Mouse (Mus musculus) MEL (cell line): ENCODE measurements around the gene Flvcr1.

Source experiments
- CHD1 ChIP-seq: IDR thresholded peaks from 2 replicates; pipeline ENCODE4 v1.6.1; 2012; ENCODE audit warnings: low read depth, mild to moderate bottlenecking, inconsistent platforms, low read length, improper control_type of control experiment
- CTCF ChIP-seq, 3 experiments: IDR thresholded peaks in 2 of 3; conservative IDR thresholded peaks in 1 of 3; 2 replicates each; pipeline ENCODE4 v1.5.1; 2011 to 2012; ENCODE audit warnings: low read length in 3 of 3, low read depth in 2 of 3, mild to moderate bottlenecking in 2 of 3, improper control_type of control experiment in 1 of 3, inconsistent platforms in 1 of 3, mixed read lengths in 1 of 3, moderate library complexity in 1 of 3; ENCODE audit not compliant: control insufficient read depth in 1 of 3, insufficient read depth in 1 of 3, poor library complexity in 1 of 3, severe bottlenecking in 1 of 3
- EP300 ChIP-seq, 2 experiments: IDR thresholded peaks; 2 replicates each; pipeline ENCODE4 v1.6.1; 2011; ENCODE audit warnings: improper control_type of control experiment in 2 of 2, low read length in 2 of 2, low read depth in 1 of 2, mild to moderate bottlenecking in 1 of 2
- GATA1 ChIP-seq: IDR thresholded peaks from 2 replicates; pipeline ENCODE4 v1.6.1; 2011; ENCODE audit warnings: low read depth, low read length, improper control_type of control experiment
- JUND ChIP-seq: IDR thresholded peaks from 2 replicates; pipeline ENCODE4 v1.6.1; 2011; ENCODE audit warnings: low read depth, mild to moderate bottlenecking, improper control_type of control experiment, low read length
- MAX ChIP-seq: IDR thresholded peaks from 2 replicates; pipeline ENCODE4 v1.6.1; 2011; ENCODE audit warnings: low read length, improper control_type of control experiment
- MEF2A ChIP-seq: IDR thresholded peaks from 2 replicates; pipeline ENCODE4 v1.6.1; 2014; ENCODE audit warnings: low read depth, mild to moderate bottlenecking, inconsistent platforms, low read length, improper control_type of control experiment; ENCODE audit not compliant: poor library complexity, insufficient replicate concordance, severe bottlenecking; ENCODE audit errors: extremely low read depth
- POLR2A ChIP-seq, 2 experiments: IDR thresholded peaks; 2 replicates each; pipeline ENCODE4 v1.6.1; 2011 to 2012; ENCODE audit warnings: low read length in 2 of 2, mild to moderate bottlenecking in 2 of 2, control low read depth in 1 of 2, improper control_type of control experiment in 1 of 2, low read depth in 1 of 2, moderate library complexity in 1 of 2; ENCODE audit not compliant: control insufficient read depth in 1 of 2, insufficient read depth in 1 of 2, poor library complexity in 1 of 2
- ZKSCAN1 ChIP-seq: IDR thresholded peaks from 2 replicates; pipeline ENCODE4 v1.6.1; 2012; ENCODE audit warnings: low read depth, mild to moderate bottlenecking, inconsistent platforms, low read length, improper control_type of control experiment, moderate library complexity
- ZMIZ1 ChIP-seq: IDR thresholded peaks from 2 replicates; pipeline ENCODE4 v1.6.1; 2012; ENCODE audit warnings: low read depth, mild to moderate bottlenecking, inconsistent platforms, low read length, improper control_type of control experiment, moderate library complexity

DNA sequence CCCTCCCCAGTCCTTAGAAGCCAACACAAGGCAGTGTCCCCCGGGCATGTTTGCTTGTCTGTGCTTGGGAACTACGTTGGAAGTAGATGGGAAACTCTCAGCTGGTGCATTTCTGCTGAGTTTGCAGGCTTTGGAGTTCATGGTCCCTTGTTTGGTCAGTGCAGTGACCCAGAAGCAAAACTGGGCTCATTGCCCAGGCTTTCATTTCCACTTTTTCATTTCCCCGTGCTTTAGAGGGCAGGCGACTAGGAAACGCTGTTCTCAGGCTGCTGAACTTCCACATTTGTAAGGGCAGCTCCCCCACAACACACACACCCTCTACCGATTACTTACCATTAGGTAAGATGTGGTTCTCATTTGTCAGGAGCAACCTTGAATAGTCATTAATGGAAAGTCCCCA is 47.0 kb upstream of the Flvcr1 start:
- TF ChIP-seq POLR2A (IDR thresholded peaks at IDR 0.05; ENCODE audit: control insufficient read depth in 1 of 2, insufficient read depth in 1 of 2, low read depth in 1 of 2, low read length in 2 of 2, poor library complexity in 1 of 2): no peak
- TF ChIP-seq CHD1: no peak
- no peak for TF ChIP-seq CTCF (IDR thresholded peaks at IDR 0.05 in 2 of 3, conservative IDR thresholded peaks at IDR 0.05 in 1 of 3; ENCODE audit: control insufficient read depth in 1 of 3, insufficient read depth in 1 of 3, low read depth in 2 of 3, low read length in 3 of 3, poor library complexity in 1 of 3, severe bottlenecking in 1 of 3)
- TF ChIP-seq MEF2A: no peak
- TF ChIP-seq EP300 (IDR thresholded peaks at IDR 0.05; ENCODE audit: low read depth in 1 of 2, low read length in 2 of 2): no peak
- TF ChIP-seq ZMIZ1: no peak
- TF ChIP-seq GATA1: no peak
- no peak for TF ChIP-seq JUND
- TF ChIP-seq ZKSCAN1: no peak
- no peak for TF ChIP-seq MAX
